Mouse (Mus musculus) erythroblast, embryonic 14.5 days (primary cell): Measurements from ENCODE around the gene Znhit2. TPM values are rescaled to one million over a fixed set of nuclear protein-coding genes. Genes with fewer than 3 reads are reported as not detected.

ENCODE experiments used
- H3K27me3 ChIP-seq: 2 replicates; pipeline ENCODE4 v1.6.1; 2012; ENCODE audit warnings: inconsistent platforms; ENCODE audit not compliant: control insufficient read depth
- H3K36me3 ChIP-seq: 2 replicates; pipeline ENCODE4 v1.6.1; 2012; ENCODE audit warnings: mild to moderate bottlenecking, inconsistent platforms; ENCODE audit not compliant: control insufficient read depth
- H3K4me1 ChIP-seq: 2 replicates; pipeline ENCODE4 v1.6.1; 2012; ENCODE audit warnings: inconsistent platforms; ENCODE audit not compliant: control insufficient read depth
- H3K4me3 ChIP-seq: replicated peaks from 2 replicates; pipeline ENCODE3; 2012; ENCODE audit warnings: moderate library complexity, mild to moderate bottlenecking, inconsistent platforms
- H3K9me3 ChIP-seq: 2 replicates; pipeline ENCODE4 v1.6.1; 2012; ENCODE audit warnings: low read length, inconsistent platforms, mixed read lengths; ENCODE audit not compliant: control insufficient read depth
- GATA1 ChIP-seq: IDR thresholded peaks from 2 replicates; pipeline ENCODE4 v1.6.1; 2012; ENCODE audit warnings: low read length, inconsistent platforms, mixed read lengths
- TAL1 ChIP-seq: IDR thresholded peaks from 3 replicates; pipeline ENCODE4 v1.6.1; 2012; ENCODE audit warnings: low read length, inconsistent platforms, mixed read lengths
- polyA plus RNA-seq: library from polyadenylated mRNA; stranded (reverse); fragments of >175 nt; gene quantifications from 2 replicates; pipeline ENCODE4 v1.2.3, GENCODE M21; 2012

Znhit2 gene
- polyA plus RNA-seq, 1 experiment, result 8.6 TPM

- no peaks in the 10 kb centered on the region for H3K27me3 ChIP-seq
- H3K36me3 ChIP-seq, result peaks cover 82% of the 10 kb centered on the region
- H3K4me1 ChIP-seq, result peaks cover 48% of the 10 kb centered on the region
- peak within 1 kb of the TSS; percentile 76 for H3K4me3 ChIP-seq
- no peaks in the 10 kb centered on the region for H3K9me3 ChIP-seq
- TF ChIP-seq GATA1, result no peak
- no peak for TF ChIP-seq TAL1
These were observed 23.7 kb downstream of the Znhit2 start, which contains the start of the genes Zfpl1 and Cdca5 for GRCm38 (mm10) chr19:6084478-6085248. Gene Zfpl1, minus strand, starts transcription at chr19:6084956. Gene Cdca5, plus strand, starts transcription at chr19:6084983.

- TF ChIP-seq GATA1 (no peak), TAL1 (no peak)
- Histone ChIP-seq H3K9me3 (no peaks in the 10 kb centered on the region), H3K4me1 (peaks cover 55% of the 10 kb centered on the region), H3K36me3 (peaks cover 82% of the 10 kb centered on the region), H3K4me3 (peak overlapping the region; percentile 76), H3K27me3 (no peaks in the 10 kb centered on the region)
These were observed 24.5 kb downstream of the Znhit2 start for GRCm38 (mm10) chr19:6085417-6085879.

- H3K9me3 ChIP-seq, result no peaks in the 10 kb centered on the region
- peaks cover 84% of the 10 kb centered on the region for H3K36me3 ChIP-seq
- TF ChIP-seq TAL1, result no peak
- no peak for TF ChIP-seq GATA1
- peaks cover 58% of the 10 kb centered on the region for H3K4me1 ChIP-seq
- H3K4me3 ChIP-seq, result no peak overlapping the region
- no peaks in the 10 kb centered on the region for H3K27me3 ChIP-seq
These were observed 27.8 kb downstream of the Znhit2 start for GRCm38 (mm10) chr19:6088841-6089240.

GRCm38 (mm10) chr19:6094119-6094518, 33.1 kb downstream of the Znhit2 start, which contains the start of gene AC131692.1:
Gene AC131692.1, plus strand, starts transcription at chr19:6094419.
- H3K4me3 ChIP-seq, result no peak within 1 kb of the TSS
- TF ChIP-seq TAL1, result no peak
- TF ChIP-seq GATA1, result no peak
- H3K36me3 ChIP-seq, result peaks cover 98% of the 10 kb centered on the region
- H3K27me3 ChIP-seq, result no peaks in the 10 kb centered on the region
- H3K9me3 ChIP-seq, result no peaks in the 10 kb centered on the region
- H3K4me1 ChIP-seq, result peaks cover 18% of the 10 kb centered on the region

- no peaks in the 10 kb centered on the region for H3K9me3 ChIP-seq
- peaks cover 75% of the 10 kb centered on the region for H3K36me3 ChIP-seq
- H3K4me1 ChIP-seq, result peaks cover 25% of the 10 kb centered on the region
- H3K27me3 ChIP-seq, result no peaks in the 10 kb centered on the region
- H3K4me3 ChIP-seq, result no peak overlapping the region
- TF ChIP-seq TAL1 (no peak), GATA1 (no peak)
These were observed 36.9 kb downstream of the Znhit2 start for GRCm38 (mm10) chr19:6097847-6098246.

- H3K9me3 ChIP-seq, result no peaks in the 10 kb centered on the region
- TF ChIP-seq GATA1 (no peak), TAL1 (no peak)
- H3K4me3 ChIP-seq, result no peak overlapping the region
- peaks cover 50% of the 10 kb centered on the region for H3K4me1 ChIP-seq
- peaks cover 47% of the 10 kb centered on the region for H3K36me3 ChIP-seq
- H3K27me3 ChIP-seq, result no peaks in the 10 kb centered on the region
These were observed 40.2 kb downstream of the Znhit2 start for GRCm38 (mm10) chr19:6101186-6101585.

- H3K4me3 ChIP-seq, result peak overlapping the region; percentile 7
- TF ChIP-seq TAL1 (no peak), GATA1 (no peak)
- no peaks in the 10 kb centered on the region for H3K9me3 ChIP-seq
These were observed 41.3 kb downstream of the Znhit2 start for GRCm38 (mm10) chr19:6102169-6102853.

GRCm38 (mm10) chr19:6104476-6104875, 43.5 kb downstream of the Znhit2 start:
- Histone ChIP-seq H3K27me3 (no peaks in the 10 kb centered on the region), H3K36me3 (peaks cover 23% of the 10 kb centered on the region), H3K4me3 (no peak overlapping the region), H3K9me3 (no peaks in the 10 kb centered on the region), H3K4me1 (peaks cover 49% of the 10 kb centered on the region)
- no peak for TF ChIP-seq TAL1
- TF ChIP-seq GATA1, result no peak

More at GRCm38 (mm10) chr19:6102169-6102853, 41.3 kb downstream of the Znhit2 start:
- Histone ChIP-seq H3K27me3 (no peaks in the 10 kb centered on the region), H3K4me1 (peaks cover 51% of the 10 kb centered on the region), H3K36me3 (peaks cover 37% of the 10 kb centered on the region)

GRCm38 (mm10) chr19:6105586-6105985, 44.6 kb downstream of the Znhit2 start, which contains the start of gene Naaladl1:
Gene Naaladl1, plus strand, starts transcription at chr19:6105782.
- H3K9me3 ChIP-seq, result no peaks in the 10 kb centered on the region
- no peak within 1 kb of the TSS for H3K4me3 ChIP-seq
- no peaks in the 10 kb centered on the region for H3K27me3 ChIP-seq
- peaks cover 42% of the 10 kb centered on the region for H3K4me1 ChIP-seq
- TF ChIP-seq GATA1 (no peak), TAL1 (no peak)
- peaks cover 13% of the 10 kb centered on the region for H3K36me3 ChIP-seq

Other genes with a start within 250 kb of the Znhit2 start
- gene Frmd8, start 185.9 kb upstream of the Znhit2 start, polyA plus RNA-seq, result 0.74 and 0.75 TPM in 2 replicates
- 0.07 TPM in 1 of 2 replicates, not detected in the other for gene Slc25a45, start 183.4 kb upstream of the Znhit2 start, polyA plus RNA-seq
- gene Tigd3, start 167.0 kb upstream of the Znhit2 start, polyA plus RNA-seq, result 0.12 and 0.28 TPM in 2 replicates
- gene Dpf2, start 148.2 kb upstream of the Znhit2 start, polyA plus RNA-seq, result 2.7 and 8.5 TPM in 2 replicates
- 0.10 and 0.13 TPM in 2 replicates for gene Cdc42ep2, start 136.4 kb upstream of the Znhit2 start, polyA plus RNA-seq
- 6.6 and 6.8 TPM in 2 replicates for gene Pola2, start 97.0 kb upstream of the Znhit2 start, polyA plus RNA-seq
- gene Slc22a20, start 75.0 kb upstream of the Znhit2 start, polyA plus RNA-seq, result not detected in 2 replicates
- 38.5 and 46.1 TPM in 2 replicates for gene Capn1, start 45.3 kb upstream of the Znhit2 start, polyA plus RNA-seq
- gene Syvn1, start 14.6 kb upstream of the Znhit2 start, polyA plus RNA-seq, result 9.5 and 10.2 TPM in 2 replicates
- 4.9 and 6.3 TPM in 2 replicates for gene Mrpl49, start 3.4 kb upstream of the Znhit2 start, polyA plus RNA-seq
- 521 and 530 TPM in 2 replicates for gene Fau, start 3.3 kb upstream of the Znhit2 start, polyA plus RNA-seq
- 0.31 and 1.4 TPM in 2 replicates for gene Tm7sf2, start 7.2 kb downstream of the Znhit2 start, polyA plus RNA-seq
- 3.9 and 4.9 TPM in 2 replicates for gene Vps51, start 16.0 kb downstream of the Znhit2 start, polyA plus RNA-seq
- gene Tmem262, start 18.8 kb downstream of the Znhit2 start, polyA plus RNA-seq, result not detected in 2 replicates
- 0.06 TPM in 1 of 2 replicates, not detected in the other for gene Gm28374, start 21.1 kb downstream of the Znhit2 start, polyA plus RNA-seq
- 5.1 and 6.9 TPM in 2 replicates for gene Zfpl1, start 23.8 kb downstream of the Znhit2 start, polyA plus RNA-seq
- gene Cdca5, start 23.8 kb downstream of the Znhit2 start, polyA plus RNA-seq, result 2.2 and 2.3 TPM in 2 replicates
- gene AC131692.1, start 33.2 kb downstream of the Znhit2 start, polyA plus RNA-seq, result 1.3 and 1.4 TPM in 2 replicates
- gene Naaladl1, start 44.6 kb downstream of the Znhit2 start, polyA plus RNA-seq, result 0.26 and 0.35 TPM in 2 replicates
- 7.2 TPM in 2 replicates for gene Sac3d1, start 57.5 kb downstream of the Znhit2 start, polyA plus RNA-seq
- 87.4 and 91.3 TPM in 2 replicates for gene Snx15, start 67.1 kb downstream of the Znhit2 start, polyA plus RNA-seq
- gene Batf2, start 79.8 kb downstream of the Znhit2 start, polyA plus RNA-seq, result 0.03 TPM in 1 of 2 replicates, not detected in the other
- gene Arl2, start 80.4 kb downstream of the Znhit2 start, polyA plus RNA-seq, result 9.5 and 10.8 TPM in 2 replicates
- gene Majin, start 123.2 kb downstream of the Znhit2 start, polyA plus RNA-seq, result not detected in 2 replicates
- gene Gpha2, start 165.2 kb downstream of the Znhit2 start, polyA plus RNA-seq, result not detected in 2 replicates
- 2.8 and 3.0 TPM in 2 replicates for gene Ppp2r5b, start 174.7 kb downstream of the Znhit2 start, polyA plus RNA-seq
- gene Atg2a, start 180.5 kb downstream of the Znhit2 start, polyA plus RNA-seq, result 5.6 and 6.0 TPM in 2 replicates
- 31.6 and 32.9 TPM in 2 replicates for gene Ehd1, start 215.5 kb downstream of the Znhit2 start, polyA plus RNA-seq
- gene Cdc42bpg, start 245.3 kb downstream of the Znhit2 start, polyA plus RNA-seq, result 0.62 and 0.69 TPM in 2 replicates